Mouse (Mus musculus) neural tube, embryonic 10.5 days (tissue): ENCODE results near the gene Fancc.

Experiments used
- DNase-seq: peaks from one replicate; pipeline ENCODE4 v3.0.0-alpha.2; 2017; ENCODE audit warnings: low spot score; ENCODE audit errors: extremely low spot score

The Fancc gene

GRCm38 (mm10) chr13:63496646-63497582, at the start of gene Fancc:
TSS of gene Fancc (minus strand) at chr13:63497278.
- peak; percentile 50 for DNase-seq

DNA sequence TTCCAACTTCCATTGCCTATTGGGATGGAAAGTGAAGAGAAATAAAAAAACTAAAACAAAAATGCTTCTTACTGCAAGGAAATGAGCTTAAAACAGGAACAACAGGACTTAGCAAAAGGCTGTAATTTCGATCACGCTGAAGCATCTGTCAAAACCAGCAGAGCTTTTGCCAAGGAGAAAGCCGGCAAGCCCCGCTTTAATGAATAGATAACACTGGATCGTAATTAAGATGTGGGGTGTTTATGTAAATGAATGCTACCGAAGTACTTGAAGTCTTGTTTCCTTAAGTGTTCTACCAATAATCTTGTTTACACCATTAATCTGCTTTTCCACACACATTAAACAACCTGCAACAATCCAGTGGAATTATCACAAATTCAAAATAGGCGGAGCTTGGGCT, 48.2 kb upstream of the Fancc start:
- DNase-seq = no peak

DNA sequence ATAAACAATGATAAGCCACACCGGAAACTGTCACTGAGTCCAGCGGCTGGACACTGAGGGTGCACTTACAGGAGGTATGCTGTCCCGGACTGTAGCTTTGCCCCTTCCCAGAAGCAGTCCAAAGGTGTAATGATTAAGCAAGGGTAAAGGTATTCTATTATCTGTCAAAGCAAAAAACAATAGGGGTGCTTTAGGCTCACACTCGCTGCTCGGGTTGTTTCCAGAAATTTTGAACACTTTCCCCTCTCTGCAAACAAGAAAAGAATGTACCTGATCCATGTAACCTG, 47.8 kb upstream of the Fancc start:
- no peak for DNase-seq

- no peak for DNase-seq
Measured at GRCm38 (mm10) chr13:63544119-63544966, 47.3 kb upstream of the Fancc start.

DNA sequence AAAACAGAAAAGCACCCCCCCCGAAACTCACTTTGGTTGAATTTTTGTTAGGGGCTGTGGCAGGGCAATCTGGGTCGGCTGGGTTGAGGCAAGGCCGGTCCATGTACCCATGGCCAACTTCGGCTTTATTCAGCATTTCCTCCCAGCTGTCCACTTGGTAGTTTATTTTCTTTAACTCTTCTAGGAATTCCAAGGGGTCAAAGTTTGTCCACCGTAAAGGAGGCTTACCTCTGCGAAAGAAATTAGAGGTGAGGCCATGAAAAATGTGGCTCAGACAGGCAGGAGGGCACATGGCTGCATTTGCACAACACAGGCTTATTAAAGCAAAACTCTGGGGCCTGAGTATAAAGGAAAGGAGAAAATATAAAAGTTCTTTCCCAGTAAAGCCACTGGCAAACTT, 46.4 kb upstream of the Fancc start:
- DNase-seq = no peak

- no peak for DNase-seq
Measured at GRCm38 (mm10) chr13:63542796-63543384, 45.8 kb upstream of the Fancc start.

DNA sequence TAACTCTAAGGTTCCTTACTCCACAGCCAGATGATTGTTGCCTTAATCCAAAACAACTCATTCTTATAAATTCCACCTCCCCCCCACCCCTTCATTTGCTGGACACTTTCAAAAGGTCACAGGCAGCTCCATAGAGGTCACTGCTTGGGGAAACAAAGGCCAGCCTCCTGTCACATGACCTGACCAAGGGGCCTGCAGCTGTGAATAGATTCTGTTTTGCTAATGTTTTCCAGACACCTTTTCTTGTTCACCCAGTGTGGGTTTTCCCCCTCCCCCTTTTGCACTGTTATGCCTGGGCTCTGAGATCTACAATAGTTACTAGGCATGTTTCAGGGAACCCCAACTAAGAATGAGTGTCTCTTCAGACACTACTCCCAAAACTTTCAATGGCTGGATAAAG, 44.4 kb upstream of the Fancc start:
- no peak for DNase-seq

DNA sequence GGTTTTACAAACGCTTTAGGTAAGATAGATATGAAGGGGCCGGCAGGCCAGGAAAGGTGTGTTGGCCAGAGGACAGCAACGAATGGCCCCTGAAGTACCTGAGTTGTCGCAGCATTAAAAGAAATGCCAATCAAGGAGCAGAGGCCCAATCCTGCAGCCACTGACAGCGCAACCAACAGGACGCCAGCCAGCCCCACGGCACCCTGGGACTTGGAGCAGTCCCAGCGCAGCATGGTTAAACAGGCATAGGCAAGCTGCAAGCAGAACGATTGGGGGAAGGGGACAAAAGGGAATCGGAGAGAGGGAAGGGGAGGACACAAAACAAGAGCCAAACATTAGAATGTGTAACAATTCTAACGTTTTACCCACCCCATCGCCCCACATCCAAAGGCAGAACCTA, 43.5 kb upstream of the Fancc start:
- DNase-seq = no peak

- no peak for DNase-seq
Measured at GRCm38 (mm10) chr13:63534981-63535380, 37.9 kb upstream of the Fancc start.

- no peak for DNase-seq
Measured at GRCm38 (mm10) chr13:63530857-63531256, 33.8 kb upstream of the Fancc start.

DNA sequence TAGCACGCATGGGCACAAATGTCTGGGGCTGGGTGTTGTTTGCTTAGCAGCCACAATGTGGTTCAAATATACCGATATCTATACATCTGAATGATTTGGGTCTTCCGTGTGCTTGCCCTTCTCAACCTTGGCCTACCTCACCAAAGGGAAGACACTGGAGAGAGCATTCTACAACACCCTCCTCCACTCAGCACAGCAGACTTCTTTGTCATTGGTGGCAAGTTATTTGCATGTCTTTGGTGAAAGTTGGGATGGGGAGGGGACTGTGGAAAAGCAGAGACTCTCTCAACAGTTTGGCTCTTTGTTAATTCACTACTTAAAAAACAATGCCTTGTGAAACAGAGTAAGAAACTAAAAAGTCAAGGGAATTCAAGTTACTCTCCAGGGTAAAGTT, 33.3 kb upstream of the Fancc start:
- DNase-seq = no peak

GRCm38 (mm10) chr13:63529602-63530370, 32.7 kb upstream of the Fancc start:
- DNase-seq = no peak

GRCm38 (mm10) chr13:63528852-63529251, 31.8 kb upstream of the Fancc start:
- no peak for DNase-seq

- DNase-seq = peak; percentile 62
Measured at GRCm38 (mm10) chr13:63528164-63528675, 31.1 kb upstream of the Fancc start.

GRCm38 (mm10) chr13:63525571-63526197, 28.6 kb upstream of the Fancc start:
- DNase-seq = no peak

- DNase-seq = no peak
Measured at GRCm38 (mm10) chr13:63524608-63525570, 27.8 kb upstream of the Fancc start.

GRCm38 (mm10) chr13:63524061-63524460, 27.0 kb upstream of the Fancc start:
- DNase-seq = no peak

DNA sequence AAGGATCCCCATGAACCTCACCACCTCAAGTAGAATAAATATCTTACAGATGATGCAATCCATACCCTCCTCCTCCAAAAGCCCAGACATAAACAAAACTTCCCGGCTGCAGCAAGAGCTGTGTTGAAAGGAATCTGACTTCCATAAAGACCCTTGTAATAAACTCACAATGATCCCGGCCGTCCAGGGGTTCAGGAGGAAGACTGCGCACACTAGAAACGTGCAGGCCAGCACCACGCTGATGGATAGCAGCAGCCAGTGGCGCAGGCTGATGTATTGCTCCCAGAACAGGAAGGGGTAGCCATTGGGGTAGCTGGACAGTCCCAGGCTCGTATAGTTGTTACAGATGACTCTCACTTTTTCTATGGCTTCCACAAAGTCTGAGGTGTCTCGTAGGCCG, 25.8 kb upstream of the Fancc start:
- no peak for DNase-seq

GRCm38 (mm10) chr13:63520110-63520509, 23.0 kb upstream of the Fancc start:
- no peak for DNase-seq

GRCm38 (mm10) chr13:63516535-63516934, 19.5 kb upstream of the Fancc start:
- DNase-seq = no peak
